Mouse (Mus musculus) lung, postnatal 0 days (tissue): ENCODE measurements around the gene Gm5294. TPM values are rescaled to one million over a fixed set of nuclear protein-coding genes. Genes with fewer than 3 reads are reported as not detected.

Source experiments
- ATAC-seq: fragments of 200-750 bp; cut with Nextera tagmentation; 2 replicates; pipeline ENCODE4 v1.8.0; 2017; ENCODE audit warnings: moderate library complexity
- DNase-seq: peaks from one replicate; pipeline ENCODE4 v3.0.0-alpha.2; 2016; ENCODE audit warnings: low spot score
- H3K27ac ChIP-seq: fragments of 300-500 bp; sonication (generic); 2 replicates; pipeline ENCODE4 v1.5.1; 2014; ENCODE audit warnings: antibody characterized with exemption, mild to moderate bottlenecking, low read length, mixed read lengths
- H3K27me3 ChIP-seq: fragments of 300-500 bp; sonication (generic); replicated peaks from 2 replicates; pipeline ENCODE4 v1.6.1; 2014; ENCODE audit warnings: low read length, mixed read lengths; ENCODE audit not compliant: insufficient read depth
- H3K36me3 ChIP-seq: fragments of 300-500 bp; sonication (generic); 2 replicates; pipeline ENCODE4 v1.6.1; 2014; ENCODE audit warnings: low read length, mixed read lengths; ENCODE audit not compliant: insufficient read depth
- H3K4me1 ChIP-seq: fragments of 300-500 bp; sonication (generic); 2 replicates; pipeline ENCODE4 v1.6.1; 2014; ENCODE audit warnings: antibody characterized with exemption, low read depth, low read length, mixed read lengths; ENCODE audit not compliant: insufficient read depth
- H3K4me2 ChIP-seq: fragments of 300-500 bp; sonication (generic); replicated peaks from 2 replicates; pipeline ENCODE4 v1.6.1; 2014; ENCODE audit warnings: low read depth, mild to moderate bottlenecking, low read length, moderate library complexity, mixed read lengths
- H3K4me3 ChIP-seq: fragments of 300-500 bp; sonication (generic); 2 replicates; pipeline ENCODE4 v1.5.1; 2014; ENCODE audit warnings: low read depth, low read length
- H3K9ac ChIP-seq: fragments of 300-500 bp; sonication (generic); replicated peaks from 2 replicates; pipeline ENCODE4 v1.6.1; 2014; ENCODE audit warnings: low read depth, mild to moderate bottlenecking
- H3K9me3 ChIP-seq: fragments of 300-500 bp; sonication (generic); 2 replicates; pipeline ENCODE4 v1.6.1; 2016; ENCODE audit warnings: low read length, mixed read lengths
- CTCF ChIP-seq: IDR thresholded peaks from 2 replicates; pipeline ENCODE4 v1.5.1; 2016; ENCODE audit warnings: antibody characterized with exemption, mild to moderate bottlenecking
- EP300 ChIP-seq: IDR thresholded peaks from 2 replicates; pipeline ENCODE4 v1.6.1; 2016; ENCODE audit warnings: antibody characterized with exemption, mild to moderate bottlenecking, control low read depth
- WGBS: fragments of 180-500 bp; shearing (Covaris S2); extraction: QIAGEN DNeasy Blood & Tissue Kit; methylation state at CpG from one replicate; pipeline ENCODE4 v1.1.7; 2014; 5-methylcytosine and 5-hydroxymethylcytosine counted together
- polyA plus RNA-seq: library from polyadenylated mRNA; unstranded; fragments of >200 nt; fragmentation: Nextera tagmentation; extraction: Ambion mirVana; gene quantifications from 2 replicates; pipeline ENCODE4 v1.2.1, GENCODE M21; 2015

Gene Gm5294
- polyA plus RNA-seq, 1 experiment from 2014 or later = not detected

- Histone ChIP-seq H3K4me3 (no peak overlapping the region), H3K36me3 (no peaks in the 10 kb centered on the region), H3K9me3 (no peaks in the 10 kb centered on the region), H3K27ac (no peak overlapping the region), H3K4me2 (no peak overlapping the region), H3K9ac (no peak overlapping the region), H3K4me1 (no peaks in the 10 kb centered on the region), H3K27me3 (no peaks in the 10 kb centered on the region)
- 70% methylated on average over 8 of the region's 8 CpGs for WGBS
- no peak for TF ChIP-seq CTCF
- TF ChIP-seq EP300 = no peak
- DNase-seq = no peak
- ATAC-seq = no peak
These were observed 36.7 kb upstream of the Gm5294 start for GRCm38 (mm10) chr5:138783181-138783580.

- TF ChIP-seq CTCF = no peak
- TF ChIP-seq EP300 = no peak
- no peak for DNase-seq
- 77% methylated on average over 3 of the region's 3 CpGs for WGBS
- H3K27ac ChIP-seq = no peak overlapping the region
- H3K9ac ChIP-seq = no peak overlapping the region
- H3K4me1 ChIP-seq = no peaks in the 10 kb centered on the region
- ATAC-seq = no peak
- H3K4me2 ChIP-seq = no peak overlapping the region
- no peak overlapping the region for H3K4me3 ChIP-seq
- no peaks in the 10 kb centered on the region for H3K36me3 ChIP-seq
- H3K9me3 ChIP-seq = no peaks in the 10 kb centered on the region
- no peaks in the 10 kb centered on the region for H3K27me3 ChIP-seq
These were observed 33.8 kb upstream of the Gm5294 start for GRCm38 (mm10) chr5:138785986-138786515.

GRCm38 (mm10) chr5:138787648-138788047, 32.2 kb upstream of the Gm5294 start:
- Histone ChIP-seq H3K4me3 (no peak overlapping the region), H3K4me2 (no peak overlapping the region), H3K9ac (no peak overlapping the region), H3K27me3 (no peaks in the 10 kb centered on the region), H3K36me3 (no peaks in the 10 kb centered on the region), H3K9me3 (no peaks in the 10 kb centered on the region), H3K4me1 (no peaks in the 10 kb centered on the region), H3K27ac (no peak overlapping the region)
- DNase-seq (no peak), ATAC-seq (no peak)
- TF ChIP-seq CTCF = no peak
- no peak for TF ChIP-seq EP300
- 82% methylated on average over 7 of the region's 7 CpGs for WGBS

- DNase-seq (no peak), ATAC-seq (peak; percentile 14; the same call in 1 of the 2 replicates)
- H3K4me2 ChIP-seq = no peak overlapping the region
- no peak overlapping the region for H3K27ac ChIP-seq
- H3K4me3 ChIP-seq = no peak overlapping the region
- H3K36me3 ChIP-seq = no peaks in the 10 kb centered on the region
- H3K9me3 ChIP-seq = no peaks in the 10 kb centered on the region
- no peaks in the 10 kb centered on the region for H3K4me1 ChIP-seq
- no peak overlapping the region for H3K9ac ChIP-seq
- WGBS = 47% methylated on average over 11 of the region's 11 CpGs
- TF ChIP-seq CTCF (no peak), EP300 (no peak)
- no peaks in the 10 kb centered on the region for H3K27me3 ChIP-seq
These were observed 31.2 kb upstream of the Gm5294 start for GRCm38 (mm10) chr5:138788481-138789211.

GRCm38 (mm10) chr5:138790954-138791480, 28.9 kb upstream of the Gm5294 start:
- Histone ChIP-seq H3K27ac (no peak overlapping the region), H3K27me3 (no peaks in the 10 kb centered on the region), H3K4me1 (no peaks in the 10 kb centered on the region), H3K9ac (no peak overlapping the region), H3K4me3 (no peak overlapping the region), H3K36me3 (no peaks in the 10 kb centered on the region), H3K9me3 (no peaks in the 10 kb centered on the region), H3K4me2 (no peak overlapping the region)
- no peak for DNase-seq
- WGBS = 87% methylated on average over 11 of the region's 11 CpGs
- no peak for ATAC-seq
- no peak for TF ChIP-seq EP300
- no peak for TF ChIP-seq CTCF

GRCm38 (mm10) chr5:138801588-138802116, 18.2 kb upstream of the Gm5294 start:
- DNase-seq (no peak), ATAC-seq (no peak)
- no peaks in the 10 kb centered on the region for H3K9me3 ChIP-seq
- H3K36me3 ChIP-seq = no peaks in the 10 kb centered on the region; the same call in 1 of the 2 replicates
- no peak overlapping the region for H3K4me3 ChIP-seq
- no peak overlapping the region for H3K4me2 ChIP-seq
- H3K27ac ChIP-seq = no peak overlapping the region
- no peak overlapping the region for H3K9ac ChIP-seq
- 35% methylated on average over 7 of the region's 7 CpGs for WGBS
- H3K4me1 ChIP-seq = no peaks in the 10 kb centered on the region
- TF ChIP-seq EP300 (no peak), CTCF (no peak)
- no peaks in the 10 kb centered on the region for H3K27me3 ChIP-seq
